Mouse (Mus musculus): ENCODE measurements around the gene Ptpn14.

Gene Ptpn14

GRCm38 (mm10) chr1:189707014-189707413, 21.1 kb upstream of the Ptpn14 start:
- no peak for TF ChIP-seq GATA4 (IDR thresholded peaks at IDR 0.05; ENCODE audit: insufficient replicate concordance, low read length)

- no peak for TF ChIP-seq GATA4 (IDR thresholded peaks at IDR 0.05; ENCODE audit: insufficient replicate concordance, low read length)
Observed at GRCm38 (mm10) chr1:189707419-189707818, 20.6 kb upstream of the Ptpn14 start.

GRCm38 (mm10) chr1:189709001-189709400, 19.1 kb upstream of the Ptpn14 start:
- no peak for TF ChIP-seq GATA4 (IDR thresholded peaks at IDR 0.05; ENCODE audit: insufficient replicate concordance, low read length)

DNA sequence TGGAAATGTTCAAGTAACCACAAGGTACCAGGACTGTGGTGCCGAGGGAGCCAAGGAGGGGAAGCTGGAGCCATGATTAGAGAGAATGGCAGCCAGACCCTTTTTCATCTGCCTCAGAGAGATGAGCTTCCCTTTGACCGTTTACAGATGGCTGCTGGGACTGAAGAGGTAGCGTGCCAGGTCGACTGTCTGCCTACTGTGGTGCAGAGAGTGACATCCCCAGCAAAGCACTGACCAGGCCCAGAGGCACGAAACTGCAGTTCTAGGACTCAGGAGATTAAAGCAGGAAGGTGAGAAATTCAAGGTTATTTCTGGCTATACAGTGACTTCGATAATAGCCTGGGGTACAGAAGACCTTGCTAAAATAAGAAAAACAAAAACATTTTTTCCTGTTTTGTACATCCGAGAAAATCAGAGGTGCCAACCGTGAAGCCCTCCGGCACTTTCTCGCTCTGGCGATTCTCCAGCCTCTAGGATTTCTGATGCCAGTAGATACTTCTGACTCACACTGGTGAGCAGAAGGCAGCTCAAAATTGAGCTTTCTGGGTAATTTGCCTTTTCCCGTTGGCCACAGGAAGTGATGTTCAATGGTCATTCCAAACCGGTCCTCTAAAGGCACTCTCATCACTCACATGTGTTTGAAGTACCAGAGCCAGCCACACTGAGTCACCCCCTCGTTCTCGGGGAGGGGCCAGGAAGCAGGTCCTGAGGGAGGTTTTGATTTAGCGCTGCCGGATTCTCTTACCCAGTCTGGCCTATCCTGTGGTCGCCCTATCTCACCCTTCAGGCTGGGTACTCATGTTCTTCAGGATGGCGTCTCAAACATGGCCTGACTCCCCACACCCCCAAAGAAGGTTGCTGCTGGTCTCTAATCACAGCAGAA, 11.9 kb upstream of the Ptpn14 start:
- TF ChIP-seq GATA4 (IDR thresholded peaks at IDR 0.05; ENCODE audit: insufficient replicate concordance, low read length): no peak

- no peak for TF ChIP-seq GATA4 (IDR thresholded peaks at IDR 0.05; ENCODE audit: insufficient replicate concordance, low read length)
Observed at GRCm38 (mm10) chr1:189717546-189717945, 10.5 kb upstream of the Ptpn14 start.

GRCm38 (mm10) chr1:189718600-189718999, 9.5 kb upstream of the Ptpn14 start:
- no peak for TF ChIP-seq GATA4 (IDR thresholded peaks at IDR 0.05; ENCODE audit: insufficient replicate concordance, low read length)

- no peak for TF ChIP-seq GATA4 (IDR thresholded peaks at IDR 0.05; ENCODE audit: insufficient replicate concordance, low read length)
Observed at GRCm38 (mm10) chr1:189726121-189726520, 1.9 kb upstream of the Ptpn14 start.

DNA sequence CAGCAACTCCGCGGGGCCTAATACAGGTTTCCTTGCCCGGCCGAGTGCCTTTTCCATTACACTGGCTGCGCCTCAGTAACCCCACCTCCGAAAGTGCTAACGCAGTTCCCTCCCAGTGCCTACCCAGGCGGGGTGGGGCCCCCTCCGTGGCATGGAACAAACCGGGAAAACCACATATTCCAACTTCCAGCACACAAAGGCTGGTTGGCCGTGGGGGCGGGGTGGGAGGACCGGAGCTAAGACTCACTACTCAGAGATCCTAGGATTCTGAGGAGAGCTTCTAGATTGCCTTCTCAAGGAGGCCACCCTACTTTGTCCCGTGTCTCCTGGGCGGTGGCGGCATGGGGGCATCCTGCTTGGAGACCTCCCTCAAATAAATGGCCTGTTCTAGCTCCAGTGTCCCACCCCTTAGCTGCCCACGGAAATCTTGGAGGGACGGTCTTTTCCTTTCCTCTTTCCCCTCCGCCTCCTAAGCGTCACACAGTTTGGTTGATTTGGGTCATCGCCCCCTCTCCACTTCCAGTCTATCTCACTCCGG, 653 bp upstream of the Ptpn14 start:
- TF ChIP-seq GATA4 (IDR thresholded peaks at IDR 0.05; ENCODE audit: insufficient replicate concordance, low read length): no peak

GRCm38 (mm10) chr1:189728784-189729115, 682 bp downstream of the Ptpn14 start:
- TF ChIP-seq GATA4 (IDR thresholded peaks at IDR 0.05; ENCODE audit: insufficient replicate concordance, low read length): no peak

GRCm38 (mm10) chr1:189729141-189729815, 1.2 kb downstream of the Ptpn14 start:
- no peak for TF ChIP-seq GATA4 (IDR thresholded peaks at IDR 0.05; ENCODE audit: insufficient replicate concordance, low read length)

DNA sequence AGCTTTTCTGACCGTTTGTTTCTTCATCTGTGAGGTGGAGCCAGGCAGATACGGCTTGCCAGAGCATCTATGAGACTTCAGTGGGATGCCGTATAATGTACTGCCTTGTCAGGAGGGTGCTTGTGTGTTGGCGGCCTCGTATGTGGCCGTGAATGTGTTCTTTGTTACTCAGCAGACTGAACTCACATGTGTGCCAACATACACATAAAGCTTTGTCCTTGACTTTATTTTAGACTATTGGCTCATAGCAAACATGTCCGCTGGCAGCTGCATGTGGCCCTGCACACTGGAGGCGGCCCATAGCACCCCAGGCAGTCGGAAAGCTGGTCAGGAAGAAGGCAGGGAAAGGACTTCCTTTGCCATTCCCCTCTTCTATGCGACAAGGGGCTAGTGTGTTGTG, 3.6 kb downstream of the Ptpn14 start:
- no peak for TF ChIP-seq GATA4 (IDR thresholded peaks at IDR 0.05; ENCODE audit: insufficient replicate concordance, low read length)

GRCm38 (mm10) chr1:189732156-189732555, 4.1 kb downstream of the Ptpn14 start:
- no peak for TF ChIP-seq GATA4 (IDR thresholded peaks at IDR 0.05; ENCODE audit: insufficient replicate concordance, low read length)

DNA sequence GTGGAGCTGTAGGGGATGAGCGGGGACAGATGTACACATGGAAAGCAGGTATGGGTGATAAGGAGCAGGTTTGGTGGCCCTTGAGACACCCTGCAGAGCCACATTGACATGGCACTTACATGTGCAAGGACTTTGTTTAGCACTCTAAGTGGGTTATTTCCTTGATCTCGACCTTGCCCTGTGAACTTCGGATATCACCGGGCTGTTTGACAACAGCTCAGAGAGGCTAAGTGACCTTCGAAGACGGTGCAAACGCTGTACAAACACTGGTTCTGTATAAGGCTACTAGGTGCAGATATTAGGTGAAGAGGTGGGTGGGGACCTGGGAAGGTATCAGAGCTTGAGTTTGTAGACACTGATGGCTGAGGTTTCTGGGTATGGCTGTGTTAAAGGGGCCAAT, 12.0 kb downstream of the Ptpn14 start:
- no peak for TF ChIP-seq GATA4 (IDR thresholded peaks at IDR 0.05; ENCODE audit: insufficient replicate concordance, low read length)

GRCm38 (mm10) chr1:189742041-189742440, 14.0 kb downstream of the Ptpn14 start:
- no peak for TF ChIP-seq GATA4 (IDR thresholded peaks at IDR 0.05; ENCODE audit: insufficient replicate concordance, low read length)

- no peak for TF ChIP-seq GATA4 (IDR thresholded peaks at IDR 0.05; ENCODE audit: insufficient replicate concordance, low read length)
Observed at GRCm38 (mm10) chr1:189743136-189743535, 15.1 kb downstream of the Ptpn14 start.

All from liver, adult (tissue).